Mouse (Mus musculus) forebrain, embryonic 13.5 days (tissue): ENCODE measurements around the gene Fam129c. TPM values are rescaled to one million over a fixed set of nuclear protein-coding genes. Genes with fewer than 3 reads are reported as not detected.
A peak's percentile ranks its signal among the peaks of the same experiment; 100 is the strongest.

Experiments
- ATAC-seq: fragments of 200-750 bp; cut with Nextera tagmentation; 2 replicates; pipeline ENCODE4 v1.8.0; 2017
- H3K27ac ChIP-seq: fragments of 300-500 bp; sonication (generic); 2 replicates; pipeline ENCODE4 v1.5.1; 2015; ENCODE audit warnings: inconsistent platforms, mild to moderate bottlenecking, moderate library complexity
- H3K27me3 ChIP-seq: fragments of 300-500 bp; sonication (generic); 2 replicates; pipeline ENCODE4 v1.6.1; 2015; ENCODE audit warnings: mild to moderate bottlenecking, inconsistent platforms
- H3K36me3 ChIP-seq: fragments of 300-500 bp; sonication (generic); 2 replicates; pipeline ENCODE4 v1.6.1; 2015; ENCODE audit warnings: mild to moderate bottlenecking, inconsistent platforms; ENCODE audit not compliant: poor library complexity, severe bottlenecking
- H3K4me1 ChIP-seq: fragments of 300-500 bp; sonication (generic); 2 replicates; pipeline ENCODE4 v1.6.1; 2015; ENCODE audit warnings: inconsistent platforms
- H3K4me2 ChIP-seq: fragments of 300-500 bp; sonication (generic); 2 replicates; pipeline ENCODE4 v1.6.1; 2015; ENCODE audit warnings: inconsistent platforms, mild to moderate bottlenecking, moderate library complexity
- H3K4me3 ChIP-seq: fragments of 300-500 bp; sonication (generic); 2 replicates; pipeline ENCODE4 v1.5.1; 2015; ENCODE audit warnings: mild to moderate bottlenecking, inconsistent platforms
- H3K9ac ChIP-seq: fragments of 300-500 bp; sonication (generic); 2 replicates; pipeline ENCODE4 v1.6.1; 2015; ENCODE audit warnings: mild to moderate bottlenecking, inconsistent platforms
- H3K9me3 ChIP-seq: fragments of 300-500 bp; sonication (generic); replicated peaks from 2 replicates; pipeline ENCODE4 v1.6.1; 2016; ENCODE audit warnings: inconsistent platforms
- WGBS: fragments of 180-500 bp; shearing (Covaris S2); methylation state at CpG from one replicate; pipeline ENCODE4 v1.1.7; 2015; 5-methylcytosine and 5-hydroxymethylcytosine counted together
- polyA plus RNA-seq: library from polyadenylated mRNA; unstranded; fragments of >200 nt; fragmentation: Nextera tagmentation; extraction: Ambion mirVana; gene quantifications from 2 replicates; pipeline ENCODE4 v1.2.1, GENCODE M21; 2015

The Fam129c gene
- polyA plus RNA-seq, 1 experiment from 2014 or later = 5.1 TPM

DNA sequence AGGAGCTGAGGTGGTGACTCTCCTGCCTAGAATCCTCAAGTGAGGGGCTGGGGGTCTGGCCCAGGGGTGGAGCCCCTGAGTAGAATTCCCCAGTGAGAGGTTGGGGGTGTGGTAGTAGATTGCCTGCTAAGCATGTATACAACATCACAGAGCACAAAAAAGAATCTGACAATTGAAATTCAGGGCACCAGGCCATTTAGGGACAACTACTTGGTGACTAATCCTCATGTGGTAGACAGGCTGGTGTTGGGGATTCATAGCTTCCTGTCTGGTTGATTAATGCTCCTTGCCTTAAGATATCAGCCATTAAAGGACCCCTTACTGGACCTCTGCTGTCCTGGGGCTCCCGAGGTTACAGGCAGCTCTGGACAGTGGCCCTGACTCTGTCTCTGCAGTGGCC lies 18.4 kb upstream of the Fam129c start:
- ATAC-seq = no peak
- 78% methylated on average over 1 of the region's 1 CpGs for WGBS
- Histone ChIP-seq H3K27me3 (no peaks in the 10 kb centered on the region), H3K4me3 (no peak overlapping the region), H3K4me2 (no peak overlapping the region), H3K36me3 (peaks cover 36% of the 10 kb centered on the region), H3K4me1 (peaks cover 26% of the 10 kb centered on the region), H3K27ac (no peak overlapping the region), H3K9ac (no peak overlapping the region), H3K9me3 (no peaks in the 10 kb centered on the region)

DNA sequence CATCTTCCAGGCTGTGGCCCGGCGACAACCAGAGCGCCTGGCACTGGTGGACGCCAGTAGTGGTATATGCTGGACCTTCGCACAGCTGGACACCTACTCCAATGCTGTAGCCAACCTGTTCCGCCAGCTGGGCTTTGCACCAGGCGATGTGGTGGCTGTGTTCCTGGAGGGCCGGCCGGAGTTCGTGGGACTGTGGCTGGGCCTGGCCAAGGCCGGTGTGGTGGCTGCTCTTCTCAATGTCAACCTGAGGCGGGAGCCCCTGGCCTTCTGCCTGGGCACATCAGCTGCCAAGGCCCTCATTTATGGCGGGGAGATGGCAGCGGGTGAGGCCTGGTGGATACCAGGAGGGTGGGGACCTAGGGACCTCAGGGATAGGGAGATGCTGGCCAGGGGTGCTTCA lies 18.0 kb upstream of the Fam129c start:
- peaks cover 21% of the 10 kb centered on the region for H3K4me1 ChIP-seq
- H3K36me3 ChIP-seq = peaks cover 41% of the 10 kb centered on the region
- 0 out of 2 replicates have a peak overlapping the region, but pooled peaks have one; percentile 40 for H3K27ac ChIP-seq
- H3K4me2 ChIP-seq = no peak overlapping the region
- H3K9ac ChIP-seq = no peak overlapping the region
- 89% methylated on average over 14 of the region's 14 CpGs for WGBS
- ATAC-seq = no peak
- no peaks in the 10 kb centered on the region for H3K9me3 ChIP-seq
- H3K27me3 ChIP-seq = no peaks in the 10 kb centered on the region
- no peak overlapping the region for H3K4me3 ChIP-seq

DNA sequence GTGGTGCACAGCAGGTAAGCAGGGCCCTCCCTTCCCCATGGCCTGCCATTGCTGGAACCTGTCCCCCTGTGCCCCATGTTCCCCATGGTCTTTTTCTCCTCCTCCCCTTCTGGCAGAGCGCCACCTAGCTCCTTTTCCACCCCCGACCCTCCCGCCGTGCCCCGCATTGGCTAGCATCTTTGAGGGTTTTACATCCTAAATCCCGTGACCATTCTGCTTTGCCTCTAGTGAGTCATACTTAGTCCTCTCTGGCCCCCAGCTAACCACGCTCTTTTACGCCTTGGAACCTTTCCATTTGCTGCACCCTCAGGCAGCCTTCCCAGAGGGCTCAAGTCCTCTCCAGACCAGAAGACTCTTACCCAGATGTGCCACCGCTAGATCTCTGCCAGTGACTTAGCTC lies 17.2 kb upstream of the Fam129c start:
- 27% methylated on average over 9 of the region's 9 CpGs for WGBS
- Histone ChIP-seq H3K9ac (no peak overlapping the region), H3K27me3 (no peaks in the 10 kb centered on the region), H3K4me2 (0 out of 2 replicates have a peak overlapping the region, but pooled peaks have one; percentile 12), H3K9me3 (no peaks in the 10 kb centered on the region), H3K4me1 (peaks cover 19% of the 10 kb centered on the region), H3K36me3 (peaks cover 48% of the 10 kb centered on the region), H3K4me3 (no peak overlapping the region), H3K27ac (peak overlapping the region; percentile 40; the same call in 1 of the 2 replicates)
- 0 out of 2 replicates have a peak, but pooled peaks have one; percentile 6 for ATAC-seq

DNA sequence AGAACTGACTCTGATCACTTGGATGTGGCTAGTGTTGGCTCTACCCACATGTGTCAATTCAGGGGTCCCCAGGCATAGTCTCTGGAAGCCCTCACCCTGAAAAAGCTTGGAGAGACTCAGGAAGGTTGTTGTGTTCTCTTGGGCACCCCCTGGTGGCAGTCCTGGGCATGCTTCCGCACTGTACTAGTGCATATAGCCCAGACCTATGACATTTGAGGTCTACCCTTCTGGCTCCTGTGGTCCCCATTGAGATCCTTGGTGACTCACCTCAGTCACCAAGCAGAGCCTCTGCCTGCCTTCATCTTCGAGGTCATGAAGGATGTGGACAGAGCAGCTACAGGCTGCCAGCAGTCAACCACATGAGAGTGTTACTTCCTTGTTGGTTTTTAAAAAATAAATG lies 10.6 kb upstream of the Fam129c start:
- Histone ChIP-seq H3K36me3 (peaks cover 51% of the 10 kb centered on the region), H3K9me3 (no peaks in the 10 kb centered on the region), H3K9ac (no peak overlapping the region), H3K4me3 (no peak overlapping the region), H3K4me1 (peaks cover 10% of the 10 kb centered on the region), H3K27ac (no peak overlapping the region), H3K27me3 (no peaks in the 10 kb centered on the region), H3K4me2 (no peak overlapping the region)
- ATAC-seq = peak; percentile 32
- WGBS = 77% methylated on average over 2 of the region's 2 CpGs

DNA sequence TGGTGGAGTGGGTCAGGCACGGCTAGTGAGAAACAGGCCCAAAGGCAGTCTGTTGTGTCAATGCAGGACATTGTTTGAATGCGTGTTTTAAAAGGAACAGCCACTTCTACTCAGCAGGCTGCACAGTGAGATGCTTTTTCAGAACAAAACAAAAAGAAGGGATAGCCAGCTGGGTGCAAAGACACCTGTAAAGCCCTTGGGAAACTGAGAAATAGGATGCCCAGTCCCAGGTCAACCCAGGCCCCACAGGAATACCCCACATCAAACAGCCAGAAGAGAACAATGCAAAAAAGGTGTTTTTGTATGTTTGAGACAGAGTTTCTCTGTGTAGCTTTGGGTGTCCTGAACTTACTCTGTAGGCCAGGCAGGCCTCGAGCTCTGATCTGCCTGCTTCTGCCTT lies 8.7 kb upstream of the Fam129c start:
- no peak overlapping the region for H3K4me2 ChIP-seq
- H3K4me1 ChIP-seq = peaks cover 24% of the 10 kb centered on the region
- no peaks in the 10 kb centered on the region for H3K9me3 ChIP-seq
- H3K4me3 ChIP-seq = no peak overlapping the region
- no peak for ATAC-seq
- 67% methylated on average over 3 of the region's 3 CpGs for WGBS
- H3K27me3 ChIP-seq = no peaks in the 10 kb centered on the region
- H3K36me3 ChIP-seq = peaks cover 37% of the 10 kb centered on the region
- no peak overlapping the region for H3K27ac ChIP-seq
- H3K9ac ChIP-seq = no peak overlapping the region

DNA sequence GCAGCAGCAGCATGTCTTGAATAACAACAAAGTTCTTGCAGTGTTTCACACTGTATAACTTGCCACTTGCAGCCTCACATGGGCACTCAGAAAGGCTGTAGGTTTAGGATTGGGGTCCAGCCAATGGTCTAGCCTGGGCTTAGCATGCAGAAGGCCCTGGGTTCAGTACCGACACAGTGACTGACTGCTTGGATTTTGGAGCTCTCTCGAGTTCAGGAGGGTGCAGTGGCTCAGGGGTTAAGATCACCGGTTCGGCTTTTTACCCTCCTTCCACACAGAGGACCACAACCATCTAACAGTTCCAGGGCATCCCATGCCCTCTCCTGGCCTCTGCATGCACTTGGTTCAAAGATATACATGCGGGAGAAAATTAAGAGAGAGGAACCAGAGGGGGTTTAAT lies 6.4 kb upstream of the Fam129c start:
- WGBS = 25% methylated on average over 5 of the region's 5 CpGs
- Histone ChIP-seq H3K9me3 (no peaks in the 10 kb centered on the region), H3K4me1 (peaks cover 33% of the 10 kb centered on the region), H3K9ac (peak overlapping the region; percentile 93), H3K36me3 (peaks cover 22% of the 10 kb centered on the region), H3K27me3 (no peaks in the 10 kb centered on the region), H3K4me2 (peak overlapping the region; percentile 96), H3K27ac (peak overlapping the region; percentile 97; the same call in 1 of the 2 replicates), H3K4me3 (peak overlapping the region; percentile 88)
- ATAC-seq = no peak

DNA sequence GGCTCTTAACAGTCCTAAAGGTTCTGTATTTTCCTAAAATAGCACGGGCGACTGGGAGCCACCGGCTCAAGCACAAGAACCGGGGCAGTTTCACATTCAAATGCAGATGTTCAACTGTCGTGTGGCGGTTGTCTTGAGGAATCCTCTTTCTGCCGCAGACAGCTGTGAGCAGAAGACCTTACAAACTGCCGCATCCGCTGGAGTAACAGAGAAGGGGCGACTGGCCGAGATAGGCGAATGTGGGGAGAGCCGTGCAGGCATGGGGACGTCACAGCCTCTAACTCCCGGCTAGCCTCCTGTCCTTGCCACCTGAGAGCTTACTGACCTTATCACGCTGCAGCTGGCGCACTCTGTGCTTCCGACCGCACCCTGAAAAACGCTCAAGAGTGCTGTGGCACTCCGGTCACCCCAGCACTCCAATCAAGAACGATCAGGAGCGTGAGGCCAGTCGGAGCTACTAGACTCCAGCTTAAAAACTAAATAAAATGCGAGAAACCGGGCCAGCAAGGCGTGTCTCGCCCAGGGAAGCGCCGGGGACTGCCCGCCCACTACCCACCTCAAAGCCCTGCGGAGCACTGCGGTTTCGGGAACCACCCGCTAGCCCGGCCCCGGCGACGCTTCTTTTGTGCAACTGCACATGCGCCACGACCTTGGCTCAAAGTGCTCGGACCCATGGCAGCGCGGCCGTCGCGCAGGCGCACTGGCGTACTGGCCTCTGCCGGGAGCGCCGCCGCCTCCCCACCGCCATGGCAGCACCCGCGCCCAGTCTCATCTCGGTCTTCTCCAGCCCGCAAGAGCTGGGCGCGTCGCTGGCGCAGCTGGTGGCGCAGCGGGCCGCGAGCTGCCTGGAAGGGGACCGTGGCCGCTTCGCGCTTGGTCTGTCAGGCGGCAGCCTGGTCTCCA lies 5.7 kb upstream of the Fam129c start, which contains the start of gene Pgls:
Gene Pgls, plus strand, starts transcription at position 706 of the 903 bp plus-strand sequence.
- ATAC-seq = peak; percentile 81
- peak within 1 kb of the TSS; percentile 93 for H3K9ac ChIP-seq
- under 1% methylated on average over 71 of the region's 71 CpGs for WGBS
- peaks cover 16% of the 10 kb centered on the region for H3K36me3 ChIP-seq
- peak within 1 kb of the TSS; percentile 97 for H3K27ac ChIP-seq
- peak within 1 kb of the TSS; percentile 88 for H3K4me3 ChIP-seq
- no peaks in the 10 kb centered on the region for H3K27me3 ChIP-seq
- H3K4me2 ChIP-seq = peak within 1 kb of the TSS; percentile 96
- peaks cover 39% of the 10 kb centered on the region for H3K4me1 ChIP-seq
- no peaks in the 10 kb centered on the region for H3K9me3 ChIP-seq

DNA sequence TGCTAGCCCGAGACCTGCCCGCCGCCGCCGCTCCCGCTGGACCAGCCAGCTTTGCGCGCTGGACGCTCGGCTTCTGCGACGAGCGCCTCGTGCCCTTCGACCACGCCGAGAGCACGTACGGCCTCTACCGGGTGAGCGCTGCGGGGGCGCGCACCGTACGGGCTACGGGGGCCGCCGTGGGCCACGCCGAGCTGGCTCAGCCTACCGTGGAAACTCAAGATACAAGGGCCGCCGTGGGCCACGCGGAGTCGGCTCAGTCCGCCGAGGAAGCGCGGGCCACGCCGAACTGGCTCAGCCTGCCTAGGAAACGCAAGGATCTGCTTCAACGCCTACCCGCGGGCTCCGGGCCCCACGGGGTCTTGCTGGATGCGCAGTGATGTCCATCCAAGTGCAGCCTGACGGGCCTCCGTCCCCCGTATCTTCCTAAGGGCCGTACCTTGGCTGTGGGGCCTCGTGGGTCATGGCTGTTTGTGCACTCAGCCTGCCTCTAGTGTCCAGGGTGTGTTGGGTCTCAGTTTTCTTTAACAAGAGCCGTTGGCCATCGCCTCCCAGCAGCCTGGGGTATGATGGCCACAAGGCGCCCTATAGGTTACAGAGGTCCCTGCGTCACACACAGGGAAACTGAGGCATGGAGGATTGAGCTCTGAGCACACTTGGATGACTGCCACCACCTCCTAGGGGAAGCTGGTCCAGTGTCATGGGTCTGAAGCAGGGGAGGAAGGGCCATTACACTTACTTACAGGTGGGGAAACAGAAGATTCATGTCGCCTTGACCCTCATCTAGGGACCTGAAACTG lies 4.9 kb upstream of the Fam129c start:
- Histone ChIP-seq H3K4me2 (peak overlapping the region; percentile 96), H3K27me3 (no peaks in the 10 kb centered on the region), H3K9me3 (no peaks in the 10 kb centered on the region), H3K36me3 (peaks cover 8% of the 10 kb centered on the region; the same call in 1 of the 2 replicates), H3K27ac (peak overlapping the region; percentile 97), H3K4me1 (peaks cover 39% of the 10 kb centered on the region), H3K4me3 (peak overlapping the region; percentile 88), H3K9ac (peak overlapping the region; percentile 93)
- 5% methylated on average over 60 of the region's 60 CpGs for WGBS
- peak; percentile 70 for ATAC-seq

DNA sequence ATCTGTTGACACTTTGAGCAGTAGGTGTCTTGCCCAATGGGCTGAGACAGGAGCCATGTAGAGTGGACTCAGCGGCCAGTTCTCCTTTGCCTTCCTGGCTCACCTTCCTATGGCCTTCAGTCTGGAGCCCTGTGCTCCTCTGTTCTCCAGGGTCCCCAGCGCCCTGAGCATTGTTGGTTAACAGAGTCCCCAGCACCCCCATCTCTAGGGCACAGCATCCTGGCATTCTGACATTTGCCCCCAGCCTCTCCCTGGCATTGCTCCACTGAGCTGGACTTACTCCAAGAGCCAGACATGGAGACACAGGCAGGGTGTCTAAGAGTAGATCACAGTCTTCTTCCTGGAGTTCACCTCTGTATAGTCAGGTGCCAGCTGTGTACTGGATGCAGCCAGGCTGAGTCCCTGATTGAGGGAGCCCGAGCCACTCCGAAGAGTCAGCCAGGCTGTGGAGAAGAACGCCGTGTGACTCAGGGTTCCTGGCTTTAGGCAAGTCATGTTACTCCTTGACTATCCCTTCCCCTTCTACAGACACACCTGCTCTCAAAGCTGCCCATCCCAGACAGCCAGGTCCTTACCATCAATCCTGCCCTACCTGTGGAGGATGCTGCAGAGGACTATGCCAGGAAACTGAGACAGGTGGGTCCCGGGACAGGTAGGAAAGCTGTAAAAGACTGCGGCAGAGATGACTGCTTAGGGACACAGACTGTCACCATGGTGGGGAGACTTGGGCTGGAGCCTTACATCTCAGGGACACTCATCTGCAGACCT lies 3.7 kb upstream of the Fam129c start:
- H3K27me3 ChIP-seq = no peaks in the 10 kb centered on the region
- WGBS = 90% methylated on average over 8 of the region's 8 CpGs
- peak overlapping the region; percentile 96; the same call in 1 of the 2 replicates for H3K4me2 ChIP-seq
- peak overlapping the region; percentile 2; the same call in 1 of the 2 replicates for H3K9ac ChIP-seq
- H3K4me3 ChIP-seq = no peak overlapping the region
- peaks cover 8% of the 10 kb centered on the region; the same call in 1 of the 2 replicates for H3K36me3 ChIP-seq
- no peaks in the 10 kb centered on the region for H3K9me3 ChIP-seq
- peaks cover 39% of the 10 kb centered on the region for H3K4me1 ChIP-seq
- ATAC-seq = no peak
- no peak overlapping the region for H3K27ac ChIP-seq

DNA sequence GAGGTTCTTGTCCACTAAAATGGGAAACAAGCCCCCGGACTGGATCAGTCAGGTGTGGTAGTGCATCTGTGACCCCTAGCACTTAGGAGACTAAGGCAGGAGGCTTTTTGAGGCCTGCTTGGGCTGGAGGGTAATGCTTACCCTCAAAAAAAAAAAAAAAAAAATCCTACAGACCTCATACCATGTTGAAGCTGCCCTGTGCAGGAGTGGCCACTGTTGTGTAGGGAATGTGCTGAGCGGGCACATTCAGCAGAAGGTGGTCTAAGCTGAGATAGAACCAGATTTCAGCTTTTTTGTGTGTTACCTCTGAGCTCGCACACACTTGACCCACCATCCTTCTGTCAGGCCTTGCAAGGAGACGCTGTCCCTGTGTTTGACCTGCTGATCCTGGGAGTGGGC lies 3.1 kb upstream of the Fam129c start:
- H3K4me2 ChIP-seq = no peak overlapping the region
- no peaks in the 10 kb centered on the region for H3K9me3 ChIP-seq
- peaks cover 39% of the 10 kb centered on the region for H3K4me1 ChIP-seq
- no peak overlapping the region for H3K9ac ChIP-seq
- peaks cover 8% of the 10 kb centered on the region; the same call in 1 of the 2 replicates for H3K36me3 ChIP-seq
- no peak for ATAC-seq
- no peak overlapping the region for H3K27ac ChIP-seq
- no peak overlapping the region for H3K4me3 ChIP-seq
- no peaks in the 10 kb centered on the region for H3K27me3 ChIP-seq
- 98% methylated on average over 4 of the region's 4 CpGs for WGBS

DNA sequence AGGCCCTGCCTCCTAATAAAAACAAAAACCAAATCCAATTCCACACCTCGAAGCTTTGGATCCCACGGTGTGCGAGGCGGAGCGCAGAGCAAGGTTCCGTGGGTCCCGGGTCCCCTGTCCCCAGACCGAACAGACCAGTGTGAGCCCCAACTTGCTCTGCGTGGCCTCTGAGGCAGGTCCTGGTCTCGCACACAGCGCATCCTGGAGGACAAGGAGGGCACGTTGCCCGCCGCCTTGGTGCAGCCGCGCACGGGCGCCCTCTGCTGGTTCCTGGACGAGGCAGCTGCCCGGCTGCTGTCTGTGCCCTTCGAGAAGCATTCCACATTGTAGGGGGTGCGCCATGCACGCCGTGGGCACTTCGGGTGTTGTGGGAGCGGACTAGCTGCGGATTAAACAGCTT lies 1.6 kb upstream of the Fam129c start:
- Histone ChIP-seq H3K36me3 (peaks cover 10% of the 10 kb centered on the region; the same call in 1 of the 2 replicates), H3K27me3 (peaks cover 10% of the 10 kb centered on the region), H3K27ac (no peak overlapping the region), H3K4me3 (peak overlapping the region; percentile 9; the same call in 1 of the 2 replicates), H3K4me2 (peak overlapping the region; percentile 39), H3K9me3 (no peaks in the 10 kb centered on the region), H3K4me1 (peaks cover 37% of the 10 kb centered on the region), H3K9ac (no peak overlapping the region; the same call in 1 of the 2 replicates)
- ATAC-seq = peak; percentile 46
- WGBS = 6% methylated on average over 27 of the region's 27 CpGs
